Mouse (Mus musculus): ENCODE data around the gene AI661453. TPM values are rescaled to one million over a fixed set of nuclear protein-coding genes. Genes with fewer than 3 reads are reported as not detected.
"Not testable (repeated sequence)": the region's sequence is repeated elsewhere in the genome, so short reads cannot be mapped to it uniquely, and the experiment has no call there.

The AI661453 gene
- under 1 TPM; 0.23 to 0.60 TPM for total RNA-seq (2021)
- long read RNA-seq, experiment 1 = 0 reads
- long read RNA-seq, experiment 2 = 0 reads

GRCm38 (mm10) chr17:47436156-47436906 lies at the start of gene AI661453:
Gene AI661453, plus strand, starts transcription at chr17:47436615.
- DNase-seq = peak; percentile 11 to 30

- DNase-seq = peak; percentile 54 to 63
These were observed 49.8 kb upstream of the AI661453 start for GRCm38 (mm10) chr17:47386649-47387048.

DNA sequence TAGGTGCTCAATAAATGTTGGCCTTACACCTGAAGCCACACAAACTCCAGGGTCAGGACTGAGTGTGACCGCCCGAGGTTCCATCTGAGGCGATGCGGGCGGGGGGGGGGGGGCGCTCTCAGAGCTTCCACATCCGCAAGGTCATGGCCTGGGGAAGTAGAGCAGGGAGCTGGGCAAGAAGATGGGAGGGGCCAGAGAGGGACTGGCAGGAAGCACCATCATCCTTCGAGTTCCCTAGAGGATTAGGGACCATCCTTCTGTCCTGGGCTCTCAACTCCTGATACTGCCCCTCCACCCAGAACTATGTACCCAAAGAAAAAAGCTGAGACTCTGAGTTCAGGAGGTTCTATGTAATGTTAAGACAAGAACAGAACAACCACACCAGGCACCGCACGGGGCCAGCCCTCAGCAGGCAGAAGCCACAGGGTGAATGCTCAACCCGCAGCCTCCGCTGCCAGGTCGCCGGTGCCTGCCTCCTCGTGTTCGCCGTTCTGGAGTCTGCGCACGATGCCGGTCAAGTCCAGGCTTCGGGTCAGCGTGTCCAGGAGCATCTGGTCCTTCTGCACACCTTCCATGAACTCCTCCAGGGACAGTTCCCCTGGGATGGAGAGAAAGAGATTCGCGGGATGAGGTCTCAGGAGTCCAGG lies 42.1 kb upstream of the AI661453 start:
- peak; percentile 46 to 47 for DNase-seq

DNA sequence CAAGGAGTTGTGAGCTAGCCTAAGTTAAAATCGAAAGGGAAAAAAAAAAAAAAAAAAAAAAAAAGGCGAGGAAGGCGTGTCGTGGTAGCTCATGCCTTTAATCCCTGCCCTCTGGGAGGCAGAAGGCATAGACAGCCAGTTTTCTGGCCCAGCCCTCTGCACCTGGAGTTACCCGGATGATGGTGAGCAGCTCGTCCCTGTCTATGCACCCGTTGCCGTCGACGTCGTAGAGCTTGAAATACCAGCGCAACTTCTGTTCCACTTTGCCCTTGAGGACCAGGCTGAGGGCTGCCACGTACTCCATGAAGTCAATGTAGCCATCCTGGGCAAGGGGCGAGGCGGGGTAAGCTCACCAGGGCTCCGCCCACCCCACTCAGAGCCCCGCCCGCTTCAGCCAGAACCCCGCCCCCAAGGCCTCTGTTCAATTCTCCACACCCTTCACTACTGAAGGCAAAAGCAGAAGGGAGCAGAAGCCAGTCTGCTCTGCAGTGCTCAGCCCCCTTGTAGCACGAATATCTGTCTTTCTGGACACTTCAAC lies 41.0 kb upstream of the AI661453 start:
- DNase-seq = peak; percentile 65 to 77

DNA sequence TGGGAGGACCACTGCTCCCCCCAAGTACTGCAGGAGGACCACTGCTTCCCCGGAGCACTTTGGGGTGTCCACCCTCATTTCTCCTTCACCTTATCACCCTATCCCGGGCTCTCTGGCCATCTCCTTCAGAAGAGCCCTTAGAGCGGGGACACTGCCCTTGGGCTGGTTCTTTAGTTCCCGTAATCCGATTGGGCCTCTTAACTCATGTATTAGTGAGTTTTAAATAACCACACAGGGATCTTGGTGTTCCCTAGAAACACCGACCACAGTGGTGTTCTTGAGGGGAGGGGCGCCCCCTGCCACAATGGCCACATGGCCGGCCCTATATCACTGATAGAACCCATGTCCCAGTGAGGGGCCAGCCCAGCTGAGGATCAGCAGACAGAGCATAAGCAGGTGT lies 37.3 kb upstream of the AI661453 start:
- DNase-seq = no peak

DNA sequence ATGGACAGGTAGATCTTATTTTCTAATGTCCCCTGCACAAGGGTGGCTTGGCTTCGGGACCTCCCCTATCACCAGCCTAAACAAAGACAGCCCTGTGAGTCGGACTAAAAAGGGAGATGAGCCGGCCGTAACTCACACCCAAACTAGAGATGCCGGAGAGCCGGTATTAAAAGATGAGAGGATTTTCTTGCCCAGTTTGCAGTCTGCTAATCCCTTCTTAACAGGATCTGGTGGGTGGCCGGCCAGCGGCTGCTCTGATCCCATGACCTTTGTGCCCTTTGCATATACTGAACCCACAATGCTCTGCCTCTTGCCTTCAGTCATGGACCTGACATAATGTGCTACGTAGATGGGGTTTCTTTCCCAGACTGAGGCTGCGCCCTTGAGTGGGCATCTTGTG lies 36.0 kb upstream of the AI661453 start, which contains the start of gene Guca1a:
Guca1a (minus strand) TSS at position 134 of the 400 bp plus-strand sequence.
- DNase-seq = no peak

- no peak for DNase-seq
These were observed 28.5 kb upstream of the AI661453 start for GRCm38 (mm10) chr17:47407717-47408557.

GRCm38 (mm10) chr17:47408558-47408898 lies 27.9 kb upstream of the AI661453 start:
- DNase-seq = peak; percentile 75 to 77

GRCm38 (mm10) chr17:47409897-47410861 lies 26.2 kb upstream of the AI661453 start:
- DNase-seq = not testable (repeated sequence)

- DNase-seq = no peak
These were observed 16.2 kb upstream of the AI661453 start for GRCm38 (mm10) chr17:47420195-47420594.

GRCm38 (mm10) chr17:47421566-47421965 lies 14.8 kb upstream of the AI661453 start:
- peak in 1 of 2 experiments; percentile 33 for DNase-seq

GRCm38 (mm10) chr17:47422616-47423015 lies 13.8 kb upstream of the AI661453 start:
- not testable (repeated sequence) for DNase-seq

DNA sequence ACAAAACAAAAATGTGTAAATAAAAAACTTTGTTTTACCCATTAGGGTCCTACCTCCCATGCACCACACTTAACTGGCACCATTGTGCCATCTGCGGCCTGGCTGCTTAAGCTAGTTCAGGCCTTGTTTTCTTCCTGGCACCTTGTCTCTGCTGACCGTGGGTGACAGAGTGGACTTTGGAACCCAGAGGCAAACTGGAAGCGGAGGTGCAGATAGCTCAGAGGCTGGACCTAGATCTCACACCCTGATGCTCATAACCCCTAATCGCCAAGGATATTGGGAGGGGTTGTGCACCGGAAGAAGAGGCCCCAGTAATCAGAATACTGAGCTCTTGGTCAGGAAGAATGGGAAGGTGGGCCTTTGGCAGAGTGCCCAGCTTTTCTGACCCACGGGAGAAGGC lies 12.2 kb upstream of the AI661453 start:
- no peak for DNase-seq

DNA sequence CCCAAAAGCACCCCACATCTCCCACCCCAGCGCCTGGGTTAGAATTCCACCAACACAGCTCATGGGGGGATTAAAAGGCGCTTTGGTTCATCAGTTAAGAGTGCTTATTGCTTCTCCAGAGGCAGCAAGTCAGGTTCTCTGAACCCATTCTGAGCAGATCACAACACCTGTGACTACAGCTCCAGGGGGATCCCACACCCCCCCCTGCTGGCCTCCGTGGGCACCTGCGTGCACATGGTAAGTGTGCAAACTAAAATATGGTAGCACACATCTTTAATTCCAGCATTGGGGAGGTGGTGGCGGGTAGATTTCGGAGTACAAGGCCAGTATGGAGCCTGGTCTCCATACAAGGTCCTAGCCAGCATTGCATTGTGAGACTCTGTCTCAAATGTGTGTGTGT lies 9.1 kb upstream of the AI661453 start:
- no peak for DNase-seq

GRCm38 (mm10) chr17:47428831-47429304 lies 7.5 kb upstream of the AI661453 start:
- DNase-seq = peak; percentile 46 to 63

DNA sequence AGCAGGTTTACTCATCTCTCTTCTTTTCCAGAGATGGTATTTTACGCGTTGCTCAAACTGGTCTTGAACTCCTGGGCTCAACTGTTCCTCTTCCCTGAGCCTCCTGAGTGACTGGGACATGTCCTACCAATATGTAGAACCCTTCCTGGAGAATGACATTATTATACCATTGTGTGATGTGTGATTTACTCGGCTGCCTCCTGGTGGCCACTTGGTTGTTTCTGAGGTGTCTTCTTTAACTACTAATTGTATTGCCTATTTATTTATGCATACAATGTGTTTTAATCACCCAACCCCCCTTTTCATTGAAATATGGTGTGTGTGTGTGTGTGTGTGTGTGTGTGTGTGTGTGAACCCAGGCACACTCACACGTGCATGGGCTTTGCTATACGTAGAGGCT lies 5.6 kb upstream of the AI661453 start:
- DNase-seq = no peak

GRCm38 (mm10) chr17:47436907-47437547 lies 612 bp downstream of the AI661453 start, which contains the start of gene 1700001C19Rik:
Gene 1700001C19Rik, minus strand, starts transcription at chr17:47437376.
- peak in 1 of 2 experiments; percentile 23 for DNase-seq

GRCm38 (mm10) chr17:47438611-47439010 lies 2.2 kb downstream of the AI661453 start:
- no peak for DNase-seq

DNA sequence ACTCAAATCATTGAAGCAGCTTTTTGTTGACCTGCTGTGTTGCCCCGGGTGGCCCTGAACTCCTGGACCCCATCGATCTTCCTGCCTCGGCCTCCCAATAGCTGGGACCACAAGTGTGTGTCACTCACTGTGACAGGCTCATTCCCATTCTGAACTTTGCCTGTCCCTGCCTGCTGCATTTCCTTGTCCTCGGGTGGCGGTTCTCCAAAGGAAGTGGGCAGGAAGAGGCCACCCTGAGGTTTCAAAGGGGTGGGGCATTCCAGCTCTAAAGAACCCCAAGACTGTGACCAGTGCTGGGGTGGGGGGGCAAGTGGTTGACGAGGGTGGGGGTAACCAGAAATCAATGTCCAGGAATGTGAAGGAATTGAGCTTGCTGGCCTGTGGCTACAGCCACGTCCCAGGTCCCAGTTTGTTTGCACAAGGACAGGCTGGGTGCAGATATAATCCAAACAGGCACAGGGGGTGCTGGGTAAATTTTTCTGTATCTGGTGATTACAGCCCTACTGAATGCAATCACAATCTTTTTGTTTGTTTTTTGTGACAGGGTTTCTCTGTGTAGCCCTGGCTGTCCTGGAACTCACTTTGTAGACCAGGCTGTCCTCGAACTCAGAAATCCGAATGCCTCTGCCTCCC lies 3.1 kb downstream of the AI661453 start:
- peak in 1 of 2 experiments; percentile 16 for DNase-seq
